Comparison of ENCODE assay signal across 8 mouse cellular contexts in the genomic region with DNA sequence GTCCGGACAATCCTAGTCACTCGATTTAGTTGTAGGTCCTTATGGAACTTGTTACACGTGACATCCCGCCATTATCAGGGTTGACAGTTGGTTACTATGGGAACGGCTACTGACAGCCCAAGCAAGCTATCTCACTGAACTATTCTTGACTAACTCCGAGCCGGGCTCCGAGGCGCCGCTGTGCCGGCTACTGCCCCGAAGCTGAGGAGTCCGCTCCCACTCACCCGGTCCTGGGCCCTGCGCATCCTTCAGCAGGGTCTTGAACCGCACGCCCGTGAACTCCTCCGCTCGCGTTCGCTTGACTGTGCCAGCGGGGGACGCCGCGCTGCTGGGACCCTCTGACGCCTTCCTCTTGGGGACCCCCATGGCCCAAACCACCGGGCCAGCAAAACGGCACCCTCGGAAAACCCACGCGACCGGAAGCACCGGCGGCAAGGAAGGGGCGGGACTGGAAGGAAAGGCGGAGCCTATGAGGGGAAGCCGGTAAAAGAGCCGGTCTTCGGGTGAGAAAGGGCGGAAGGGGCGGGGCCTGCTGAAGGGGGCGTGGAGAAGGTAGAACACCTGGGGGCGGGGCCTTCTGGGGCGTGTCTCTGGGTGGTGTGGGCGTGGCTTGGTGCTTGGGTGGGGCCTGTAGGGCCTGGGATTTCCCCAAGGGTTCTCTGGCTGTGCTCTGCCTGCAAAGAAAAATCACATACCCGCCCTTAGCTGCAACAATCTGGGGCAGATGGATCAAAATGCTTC. TPM values are rescaled to one million over a fixed set of nuclear protein-coding genes. Genes with fewer than 3 reads are reported as not detected.
A peak's percentile ranks its signal among the peaks of the same experiment; 100 is the strongest.
DNase-seq lines count a peak whose midpoint lies in the region; ATAC-seq and TF ChIP-seq lines count a peak whose summit lies in the region.

A gene (minus strand): TSS at position 439 of the 741 bp plus-strand sequence.

- peak within 1 kb of the TSS; percentile 48 for H3K27ac ChIP-seq in embryonic facial prominence, embryonic 13.5 days
- H3K27ac ChIP-seq in heart, adult 2 months = peak within 1 kb of the TSS; percentile 79
- H3K27ac ChIP-seq in limb, embryonic 13.5 days = 0 out of 2 replicates have a peak within 1 kb of the TSS, but pooled peaks have one; percentile 58
- H3K27ac ChIP-seq in midbrain, embryonic 16.5 days (ENCODE audit: low read length) = peak within 1 kb of the TSS; percentile 62

- H3K79me2 ChIP-seq in heart, adult 2 months (replicated peaks; ENCODE audit: control insufficient read depth, insufficient read depth, low read length) = no peaks in the 10 kb centered on the region

- intact Hi-C loops in heart, adult 2 months (cut with DNase I) = loop anchor here (5.0 to 10.0 kb wide), 3 partner anchors 83 to 1605 kb away; a partner anchor contains a TSS

- no peak for TF ChIP-seq EP300 in heart, adult 2 months (IDR thresholded peaks at IDR 0.05; ENCODE audit: insufficient read depth, low read depth, low read length)

- H3K4me2 ChIP-seq in embryonic facial prominence, embryonic 13.5 days = peak within 1 kb of the TSS; percentile 71
- H3K4me2 ChIP-seq in limb, embryonic 13.5 days (replicated peaks) = peak within 1 kb of the TSS; percentile 68
- peak within 1 kb of the TSS; percentile 70 for H3K4me2 ChIP-seq in midbrain, embryonic 16.5 days (ENCODE audit: low read length)

- H3K9me3 ChIP-seq in embryonic facial prominence, embryonic 13.5 days = no peaks in the 10 kb centered on the region
- no peaks in the 10 kb centered on the region for H3K9me3 ChIP-seq in limb, embryonic 13.5 days
- no peaks in the 10 kb centered on the region for H3K9me3 ChIP-seq in midbrain, embryonic 16.5 days (replicated peaks; ENCODE audit: control insufficient read depth, low read length, poor library complexity, severe bottlenecking)

- peak; percentile 91 for ATAC-seq in embryonic facial prominence, embryonic 13.5 days (ENCODE audit: insufficient number of reproducible peaks, insufficient read depth, low FRiP score, low TSS enrichment, low read depth)
- peak; percentile 94 for ATAC-seq in limb, embryonic 13.5 days (ENCODE audit: low FRiP score, low read depth)
- ATAC-seq in midbrain, embryonic 16.5 days = peak; percentile 93

- under 1% methylated on average over 47 of the region's 47 CpGs for WGBS in embryonic facial prominence, embryonic 13.5 days
- under 1% methylated on average over 47 of the region's 47 CpGs for WGBS in heart, adult 2 months
- WGBS in limb, embryonic 13.5 days = under 1% methylated on average over 46 of the region's 47 CpGs
- under 1% methylated on average over 46 of the region's 47 CpGs for WGBS in midbrain, embryonic 16.5 days

- H3K4me3 ChIP-seq in embryonic facial prominence, embryonic 13.5 days = peak within 1 kb of the TSS; percentile 72
- H3K4me3 ChIP-seq in heart, adult 2 months = peak within 1 kb of the TSS; percentile 71
- peak within 1 kb of the TSS; percentile 62 for H3K4me3 ChIP-seq in limb, embryonic 13.5 days
- peak within 1 kb of the TSS; percentile 58 for H3K4me3 ChIP-seq in midbrain, embryonic 16.5 days (ENCODE audit: low read depth, low read length)

- peaks cover 2% of the 10 kb centered on the region; the same call in 1 of the 2 replicates for H3K36me3 ChIP-seq in embryonic facial prominence, embryonic 13.5 days
- H3K36me3 ChIP-seq in heart, adult 2 months (ENCODE audit: control insufficient read depth, insufficient read depth, low read length) = no peaks in the 10 kb centered on the region
- H3K36me3 ChIP-seq in limb, embryonic 13.5 days = peaks cover 4% of the 10 kb centered on the region
- H3K36me3 ChIP-seq in midbrain, embryonic 16.5 days (ENCODE audit: control insufficient read depth, insufficient read depth, low read length) = 0 out of 2 replicates have a peak, but pooled peaks cover 1% of the 10 kb centered on the region

- H3K9ac ChIP-seq in embryonic facial prominence, embryonic 13.5 days = peak within 1 kb of the TSS; percentile 72
- H3K9ac ChIP-seq in heart, adult 2 months (ENCODE audit: low read depth, low read length) = peak within 1 kb of the TSS; percentile 83
- peak within 1 kb of the TSS; percentile 69 for H3K9ac ChIP-seq in limb, embryonic 13.5 days
- peak within 1 kb of the TSS; percentile 63 for H3K9ac ChIP-seq in midbrain, embryonic 16.5 days (ENCODE audit: low read depth, low read length)

- H3K4me1 ChIP-seq in embryonic facial prominence, embryonic 13.5 days = peaks cover 17% of the 10 kb centered on the region
- H3K4me1 ChIP-seq in heart, adult 2 months (ENCODE audit: control insufficient read depth, insufficient read depth, low read length) = peaks cover 5% of the 10 kb centered on the region
- H3K4me1 ChIP-seq in limb, embryonic 13.5 days = peaks cover 18% of the 10 kb centered on the region
- peaks cover 18% of the 10 kb centered on the region for H3K4me1 ChIP-seq in midbrain, embryonic 16.5 days (ENCODE audit: control insufficient read depth, insufficient read depth, low read length)

- H3K27me3 ChIP-seq in embryonic facial prominence, embryonic 13.5 days = no peaks in the 10 kb centered on the region
- no peaks in the 10 kb centered on the region for H3K27me3 ChIP-seq in heart, adult 2 months (ENCODE audit: control insufficient read depth, insufficient read depth, low read length)
- H3K27me3 ChIP-seq in limb, embryonic 13.5 days = no peaks in the 10 kb centered on the region
- H3K27me3 ChIP-seq in midbrain, embryonic 16.5 days (ENCODE audit: control insufficient read depth, insufficient read depth, low read depth, low read length) = no peaks in the 10 kb centered on the region

- TF ChIP-seq POLR2A in heart, adult 2 months (IDR thresholded peaks at IDR 0.05; ENCODE audit: insufficient read depth, low read depth, low read length) = no peak

- no peak for TF ChIP-seq CTCF in heart, adult 2 months (IDR thresholded peaks at IDR 0.05)

- DNase-seq in 3134 (ENCODE audit: extremely low read depth, insufficient read length, low spot score) = peak; percentile 95
- peak; percentile 99 to 100 for DNase-seq in adrenal gland, postnatal 36 days
- peak; percentile 97 to 99 for DNase-seq in heart, adult 2 months
- peak; percentile 98 to 100 for DNase-seq in kidney, adult 8-10 months
- peak; percentile 98 to 100 for DNase-seq in spleen, postnatal 10 days (ENCODE audit: low spot score in 2 of 2)

RNA-seq across cellular contexts. Expression of the gene that starts here (rescaled TPM):
- 10 to 100 TPM; 13.0 to 18.7 TPM for total RNA-seq in adrenal gland, postnatal 36 days (2021)
- 10.4 and 12.7 TPM in 2 replicates for polyA plus RNA-seq in embryonic facial prominence, embryonic 13.5 days (2015; fragmentation: Nextera tagmentation; extraction: Ambion mirVana)
- total RNA-seq in heart, adult 2 months (2021) = 1 to 10 TPM; 5.5 to 6.1 TPM
- 2.6 and 3.0 TPM in 2 replicates for polyA plus RNA-seq in heart, adult 2 months (2012; rRNA removed)
- polyA plus RNA-seq in limb, embryonic 13.5 days (2015; fragmentation: Nextera tagmentation; extraction: Ambion mirVana) = 9.4 and 11.8 TPM in 2 replicates
- 7.2 and 7.5 TPM in 2 replicates for polyA plus RNA-seq in midbrain, embryonic 16.5 days (2015; fragmentation: Nextera tagmentation; extraction: Ambion mirVana)

Comparison
In these comparisons a context has a peak if more than half of its experiments do, and no peak if none do; other contexts are left out.
1. Peak in every context shown above with its lines: DNase-seq, ATAC-seq, H3K4me3 ChIP-seq and H3K27ac ChIP-seq.